Mouse (Mus musculus): ENCODE results near the gene Piwil4. TPM values are rescaled to one million over a fixed set of nuclear protein-coding genes. Genes with fewer than 3 reads are reported as not detected.
"Not testable (repeated sequence)": the region's sequence is repeated elsewhere in the genome, so short reads cannot be mapped to it uniquely, and the experiment has no call there.

Piwil4 gene
- polyA plus RNA-seq, 2 experiments: 0.08 TPM; not detected in 1

- H3K27ac ChIP-seq: no peak overlapping the region
- H3K9ac ChIP-seq (replicated peaks): no peak overlapping the region
- DNase-seq (ENCODE audit: low read depth in 3 of 3, low spot score in 3 of 3) (no peak), ATAC-seq (ENCODE audit: insufficient read depth) (no peak)
- TF ChIP-seq EP300 (IDR thresholded peaks at IDR 0.05; ENCODE audit: low read depth): no peak
- no peak for TF ChIP-seq CTCF (IDR thresholded peaks at IDR 0.05; ENCODE audit: low read depth)
- H3K27me3 ChIP-seq (ENCODE audit: control insufficient read depth, insufficient read depth, low read length): no peaks in the 10 kb centered on the region
- H3K4me3 ChIP-seq (ENCODE audit: insufficient read depth in 1 of 2, low read depth in 2 of 2, low read length in 2 of 2): no peak overlapping the region
- H3K36me3 ChIP-seq (replicated peaks; ENCODE audit: control insufficient read depth, insufficient read depth, low read depth): no peaks in the 10 kb centered on the region
- H3K4me2 ChIP-seq (ENCODE audit: low read depth): no peak overlapping the region
- no peaks in the 10 kb centered on the region for H3K9me3 ChIP-seq (ENCODE audit: control insufficient read depth, low read length)
- H3K4me1 ChIP-seq (replicated peaks; ENCODE audit: control insufficient read depth in 2 of 2, insufficient read depth in 2 of 2, low read length in 1 of 2): no peaks in the 10 kb centered on the region
Measured at GRCm38 (mm10) chr9:14682741-14683140, 57.8 kb downstream of the Piwil4 start.

- Histone ChIP-seq H3K9ac (replicated peaks) (no peak overlapping the region), H3K4me1 (replicated peaks; ENCODE audit: control insufficient read depth in 2 of 2, insufficient read depth in 2 of 2, low read length in 1 of 2) (no peaks in the 10 kb centered on the region), H3K9me3 (ENCODE audit: control insufficient read depth, low read length) (no peaks in the 10 kb centered on the region), H3K4me3 (ENCODE audit: insufficient read depth in 1 of 2, low read depth in 2 of 2, low read length in 2 of 2) (no peak overlapping the region), H3K27ac (no peak overlapping the region), H3K36me3 (replicated peaks; ENCODE audit: control insufficient read depth, insufficient read depth, low read depth) (no peaks in the 10 kb centered on the region), H3K27me3 (ENCODE audit: control insufficient read depth, insufficient read depth, low read length) (no peaks in the 10 kb centered on the region), H3K4me2 (ENCODE audit: low read depth) (no peak overlapping the region)
- TF ChIP-seq CTCF (IDR thresholded peaks at IDR 0.05; ENCODE audit: low read depth): no peak
- TF ChIP-seq EP300 (IDR thresholded peaks at IDR 0.05; ENCODE audit: low read depth): no peak
- DNase-seq (ENCODE audit: low read depth in 3 of 3, low spot score in 3 of 3): no peak
- 35% methylated on average over 2 of the region's 2 CpGs for WGBS (ENCODE audit: insufficient replicate concordance)
- no peak for ATAC-seq (ENCODE audit: insufficient read depth)
Measured at GRCm38 (mm10) chr9:14680584-14680983, 59.9 kb downstream of the Piwil4 start.

- Histone ChIP-seq H3K4me2 (ENCODE audit: low read depth) (no peak overlapping the region), H3K27ac (no peak overlapping the region), H3K9ac (replicated peaks) (no peak overlapping the region), H3K9me3 (ENCODE audit: control insufficient read depth, low read length) (no peaks in the 10 kb centered on the region), H3K27me3 (ENCODE audit: control insufficient read depth, insufficient read depth, low read length) (no peaks in the 10 kb centered on the region), H3K4me3 (ENCODE audit: insufficient read depth in 1 of 2, low read depth in 2 of 2, low read length in 2 of 2) (no peak overlapping the region), H3K4me1 (replicated peaks; ENCODE audit: control insufficient read depth in 2 of 2, insufficient read depth in 2 of 2, low read length in 1 of 2) (no peaks in the 10 kb centered on the region), H3K36me3 (replicated peaks; ENCODE audit: control insufficient read depth, insufficient read depth, low read depth) (no peaks in the 10 kb centered on the region)
- WGBS (ENCODE audit: insufficient replicate concordance): 37% methylated on average over 9 of the region's 9 CpGs
- TF ChIP-seq EP300 (IDR thresholded peaks at IDR 0.05; ENCODE audit: low read depth) (no peak), CTCF (IDR thresholded peaks at IDR 0.05; ENCODE audit: low read depth) (no peak)
- ATAC-seq (ENCODE audit: insufficient read depth) (no peak), DNase-seq (ENCODE audit: low read depth in 3 of 3, low spot score in 3 of 3) (no peak)
Measured at GRCm38 (mm10) chr9:14675707-14676691, 64.5 kb downstream of the Piwil4 start.

- Histone ChIP-seq H3K4me3 (ENCODE audit: insufficient read depth in 1 of 2, low read depth in 2 of 2, low read length in 2 of 2) (no peak overlapping the region), H3K27me3 (ENCODE audit: control insufficient read depth, insufficient read depth, low read length) (no peaks in the 10 kb centered on the region), H3K36me3 (replicated peaks; ENCODE audit: control insufficient read depth, insufficient read depth, low read depth) (no peaks in the 10 kb centered on the region), H3K4me1 (replicated peaks; ENCODE audit: control insufficient read depth in 2 of 2, insufficient read depth in 2 of 2, low read length in 1 of 2) (no peaks in the 10 kb centered on the region), H3K4me2 (ENCODE audit: low read depth) (no peak overlapping the region), H3K9ac (replicated peaks) (no peak overlapping the region), H3K9me3 (ENCODE audit: control insufficient read depth, low read length) (no peaks in the 10 kb centered on the region), H3K27ac (no peak overlapping the region)
- ATAC-seq (ENCODE audit: insufficient read depth): no peak
- TF ChIP-seq EP300 (IDR thresholded peaks at IDR 0.05; ENCODE audit: low read depth) (no peak), CTCF (IDR thresholded peaks at IDR 0.05; ENCODE audit: low read depth) (no peak)
- DNase-seq (ENCODE audit: low read depth in 3 of 3, low spot score in 3 of 3): no peak
- WGBS (ENCODE audit: insufficient replicate concordance): 69% methylated on average over 8 of the region's 8 CpGs
Measured at GRCm38 (mm10) chr9:14674506-14674905, 66.0 kb downstream of the Piwil4 start.

GRCm38 (mm10) chr9:14673109-14673508, 67.4 kb downstream of the Piwil4 start:
- Histone ChIP-seq H3K27me3 (ENCODE audit: control insufficient read depth, insufficient read depth, low read length) (no peaks in the 10 kb centered on the region), H3K4me2 (ENCODE audit: low read depth) (no peak overlapping the region), H3K4me1 (replicated peaks; ENCODE audit: control insufficient read depth in 2 of 2, insufficient read depth in 2 of 2, low read length in 1 of 2) (no peaks in the 10 kb centered on the region), H3K36me3 (replicated peaks; ENCODE audit: control insufficient read depth, insufficient read depth, low read depth) (no peaks in the 10 kb centered on the region), H3K4me3 (ENCODE audit: insufficient read depth in 1 of 2, low read depth in 2 of 2, low read length in 2 of 2) (no peak overlapping the region), H3K9me3 (ENCODE audit: control insufficient read depth, low read length) (no peaks in the 10 kb centered on the region), H3K9ac (replicated peaks) (no peak overlapping the region), H3K27ac (no peak overlapping the region)
- ATAC-seq (ENCODE audit: insufficient read depth) (no peak), DNase-seq (ENCODE audit: low read depth in 3 of 3, low spot score in 3 of 3) (no peak)
- TF ChIP-seq CTCF (IDR thresholded peaks at IDR 0.05; ENCODE audit: low read depth): no peak
- TF ChIP-seq EP300 (IDR thresholded peaks at IDR 0.05; ENCODE audit: low read depth): no peak
- 68% methylated on average over 4 of the region's 4 CpGs for WGBS (ENCODE audit: insufficient replicate concordance)

GRCm38 (mm10) chr9:14671965-14672364, 68.6 kb downstream of the Piwil4 start:
- not testable (repeated sequence) for H3K36me3 ChIP-seq (replicated peaks; ENCODE audit: control insufficient read depth, insufficient read depth, low read depth); H3K4me2 ChIP-seq (ENCODE audit: low read depth); H3K9ac ChIP-seq (replicated peaks); H3K27ac ChIP-seq; H3K9me3 ChIP-seq (ENCODE audit: control insufficient read depth, low read length); H3K27me3 ChIP-seq (ENCODE audit: control insufficient read depth, insufficient read depth, low read length); H3K4me3 ChIP-seq (ENCODE audit: insufficient read depth in 1 of 2, low read depth in 2 of 2, low read length in 2 of 2); H3K4me1 ChIP-seq (replicated peaks; ENCODE audit: control insufficient read depth in 2 of 2, insufficient read depth in 2 of 2, low read length in 1 of 2); ATAC-seq (ENCODE audit: insufficient read depth); DNase-seq (ENCODE audit: low read depth in 3 of 3, low spot score in 3 of 3)
- 31% methylated on average over 5 of the region's 5 CpGs for WGBS (ENCODE audit: insufficient replicate concordance)
